In genomic region chr11:61619791-61620241, GRCm38 (mm10) we compare ENCODE assay signal across 8 mouse cellular contexts. TPM values are rescaled to one million over a fixed set of nuclear protein-coding genes. Genes with fewer than 3 reads are reported as not detected.
DNase-seq lines count a peak whose midpoint lies in the region; ATAC-seq and TF ChIP-seq lines count a peak whose summit lies in the region.

No protein-coding gene starts in this region.

- peak overlapping the region; percentile 72; the same call in 1 of the 2 replicates for H3K27ac ChIP-seq in CH12.LX (ENCODE audit: insufficient read depth, low read depth)
- H3K27ac ChIP-seq in bone marrow macrophage, adult 2 months (ENCODE audit: insufficient read depth, low read depth, low read length) = no peak overlapping the region
- peak overlapping the region; percentile 84 for H3K27ac ChIP-seq in forebrain, embryonic 10.5 days
- peak overlapping the region; percentile 55 for H3K27ac ChIP-seq in heart, embryonic 16.5 days (ENCODE audit: low read length)
- no peak overlapping the region for H3K27ac ChIP-seq in liver, embryonic 16.5 days (ENCODE audit: low read length)

- peak in 1 of 2 experiments; percentile 86; a peak in 2 of 4 replicates for TF ChIP-seq CTCF in CH12.LX (conservative IDR thresholded peaks at IDR 0.05 in 1 of 2, IDR thresholded peaks at IDR 0.05 in 1 of 2; ENCODE audit: low read depth in 2 of 2, low read length in 2 of 2)
- peak; percentile 75 for TF ChIP-seq CTCF in bone marrow macrophage, adult 2 months (IDR thresholded peaks at IDR 0.05; ENCODE audit: low read depth, low read length)

- H3K4me3 ChIP-seq in CH12.LX (replicated peaks in 1 of 3; ENCODE audit: low read depth in 2 of 3, low read length in 2 of 3, poor library complexity in 1 of 3) = peak overlapping the region; percentile 7 to 43 (median 32)
- H3K4me3 ChIP-seq in bone marrow macrophage, adult 2 months (ENCODE audit: insufficient read depth, low read length) = no peak overlapping the region
- peak overlapping the region; percentile 58 for H3K4me3 ChIP-seq in forebrain, embryonic 10.5 days
- H3K4me3 ChIP-seq in heart, embryonic 16.5 days (ENCODE audit: low read length) = peak overlapping the region; percentile 56
- no peak overlapping the region for H3K4me3 ChIP-seq in liver, embryonic 16.5 days (ENCODE audit: low read depth, low read length)

- WGBS in forebrain, embryonic 10.5 days = under 1% methylated on average over 17 of the region's 17 CpGs
- whole genome bisulfite sequencing in heart, embryonic 16.5 days = 0% methylated on average over 16 of the region's 17 CpGs
- 1% methylated on average over 15 of the region's 17 CpGs for WGBS in liver, embryonic 16.5 days (ENCODE audit: insufficient replicate concordance)

- peaks cover 0 to 2% of the 10 kb centered on the region in 2 experiments for H3K36me3 ChIP-seq in CH12.LX (replicated peaks in 1 of 2; ENCODE audit: control insufficient read depth in 1 of 2, insufficient read depth in 1 of 2, low read length in 1 of 2)
- H3K36me3 ChIP-seq in forebrain, embryonic 10.5 days (replicated peaks) = no peaks in the 10 kb centered on the region
- no peaks in the 10 kb centered on the region for H3K36me3 ChIP-seq in heart, embryonic 16.5 days (ENCODE audit: control insufficient read depth, insufficient read depth)
- H3K36me3 ChIP-seq in liver, embryonic 16.5 days (ENCODE audit: control insufficient read depth, insufficient read depth) = no peaks in the 10 kb centered on the region

- no peaks in the 10 kb centered on the region for H3K79me2 ChIP-seq in CH12.LX (replicated peaks; ENCODE audit: control insufficient read depth, extremely low read depth, insufficient read depth, poor library complexity, severe bottlenecking)

- H3K27me3 ChIP-seq in CH12.LX (replicated peaks) = peaks cover 31% of the 10 kb centered on the region
- peaks cover 40% of the 10 kb centered on the region for H3K27me3 ChIP-seq in forebrain, embryonic 10.5 days (ENCODE audit: poor library complexity, severe bottlenecking)
- H3K27me3 ChIP-seq in heart, embryonic 16.5 days (ENCODE audit: control insufficient read depth, insufficient read depth, low read length) = no peaks in the 10 kb centered on the region
- peaks cover 28% of the 10 kb centered on the region for H3K27me3 ChIP-seq in liver, embryonic 16.5 days (ENCODE audit: control insufficient read depth, insufficient read depth, low read depth, low read length)

- peaks cover 19% of the 10 kb centered on the region for H3K9me3 ChIP-seq in CH12.LX (replicated peaks; ENCODE audit: low read length)
- no peaks in the 10 kb centered on the region for H3K9me3 ChIP-seq in forebrain, embryonic 10.5 days
- H3K9me3 ChIP-seq in heart, embryonic 16.5 days (replicated peaks; ENCODE audit: control insufficient read depth, low read length) = no peaks in the 10 kb centered on the region; the same call in 1 of the 2 replicates
- H3K9me3 ChIP-seq in liver, embryonic 16.5 days (replicated peaks; ENCODE audit: control insufficient read depth, low read length) = no peaks in the 10 kb centered on the region

- in situ Hi-C loops in CH12.LX (cut with MboI; ENCODE audit: low pct_ligation_motif_present, low pct_unique_long_range_greater_than_20kb, low sequenced_read_pairs) = loop anchor here (5.0 kb wide), 2 partner anchors 97 to 203 kb away; no protein-coding TSS in a partner anchor

- TF ChIP-seq EP300 in CH12.LX (IDR thresholded peaks at IDR 0.05; ENCODE audit: low read length) = no peak

- H3K4me1 ChIP-seq in CH12.LX (ENCODE audit: control insufficient read depth in 1 of 2, insufficient read depth in 2 of 2) = peaks cover 7 to 22% of the 10 kb centered on the region in 2 experiments
- no peaks in the 10 kb centered on the region for H3K4me1 ChIP-seq in bone marrow macrophage, adult 2 months (ENCODE audit: control insufficient read depth, insufficient read depth, low read length)
- peaks cover 41% of the 10 kb centered on the region for H3K4me1 ChIP-seq in forebrain, embryonic 10.5 days
- peaks cover 22% of the 10 kb centered on the region for H3K4me1 ChIP-seq in heart, embryonic 16.5 days (ENCODE audit: control insufficient read depth, insufficient read depth, low read length)
- no peaks in the 10 kb centered on the region for H3K4me1 ChIP-seq in liver, embryonic 16.5 days (ENCODE audit: control insufficient read depth, low read depth, low read length)

- H3K4me2 ChIP-seq in CH12.LX (ENCODE audit: insufficient read depth, low read depth, poor library complexity, severe bottlenecking) = peak overlapping the region; percentile 84
- peak overlapping the region; percentile 83 for H3K4me2 ChIP-seq in heart, embryonic 16.5 days (ENCODE audit: low read depth, low read length)
- H3K4me2 ChIP-seq in liver, embryonic 16.5 days (ENCODE audit: low read depth, low read length) = peak overlapping the region; percentile 38

- peak overlapping the region; percentile 87 for H3K9ac ChIP-seq in CH12.LX (ENCODE audit: insufficient read depth, low read depth)
- peak overlapping the region; percentile 72 for H3K9ac ChIP-seq in heart, embryonic 16.5 days (ENCODE audit: low read length)
- H3K9ac ChIP-seq in liver, embryonic 16.5 days (ENCODE audit: low read depth, low read length) = no peak overlapping the region

- TF ChIP-seq POLR2A in CH12.LX (IDR thresholded peaks at IDR 0.05; ENCODE audit: low read depth, low read length) = no peak
- TF ChIP-seq POLR2A in bone marrow macrophage, adult 2 months (IDR thresholded peaks at IDR 0.05; ENCODE audit: borderline replicate concordance, low read depth, low read length) = no peak

- peak; percentile 76 for TF ChIP-seq RAD21 in CH12.LX (IDR thresholded peaks at IDR 0.05; ENCODE audit: low read depth, low read length)

- peak; percentile 50 for DNase-seq in CH12.LX (ENCODE audit: extremely low read depth)
- peak; percentile 55 for DNase-seq in forebrain, embryonic 10.5 days (ENCODE audit: extremely low spot score, low spot score)
- peak; percentile 83 to 85 for DNase-seq in kidney, postnatal 25 days
- DNase-seq in ovary, postnatal 36 days (ENCODE audit: low spot score) = peak; percentile 78
- no peak for DNase-seq in spleen, adult 12 weeks (ENCODE audit: low spot score)

- dilution Hi-C loops in CH12.LX (cut with MboI; ENCODE audit: extremely low pct_ligation_motif_present, extremely low pct_unique_long_range_greater_than_20kb, low sequenced_read_pairs) = no loop called here

- peak; percentile 29 for ATAC-seq in heart, embryonic 16.5 days (replicated peaks; ENCODE audit: extremely low read depth, insufficient read depth, low FRiP score)
- no peak for ATAC-seq in liver, embryonic 16.5 days (ENCODE audit: low read depth)

TF ChIP-seq in CH12.LX, 34 proteins besides CTCF, POLR2A, EP300 and RAD21:
- TF ChIP-seq MEF2A (IDR thresholded peaks at IDR 0.05; ENCODE audit: borderline replicate concordance, low read depth, low read length) = 0 out of 2 replicates have a peak, but pooled peaks have one; percentile 53
- TF ChIP-seq IRF4 (IDR thresholded peaks at IDR 0.05; ENCODE audit: low read depth, low read length) = peak; percentile 69
- peak; percentile 81 for TF ChIP-seq SMC3 (IDR thresholded peaks at IDR 0.05; ENCODE audit: low read depth, low read length)
- peak; percentile 54 for TF ChIP-seq ZC3H11A (IDR thresholded peaks at IDR 0.05; ENCODE audit: low read depth, low read length)
- TF ChIP-seq ETS1 (conservative IDR thresholded peaks at IDR 0.05; ENCODE audit: low read depth, low read length) = no peak; the same call in 1 of the 2 replicates
- peak; percentile 81 for TF ChIP-seq MAZ (IDR thresholded peaks at IDR 0.05; ENCODE audit: low read depth, low read length)
- no peak for TF ChIP-seq UBTF (IDR thresholded peaks at IDR 0.05; ENCODE audit: low read depth, low read length)
- 0 out of 2 replicates have a peak, but pooled peaks have one; percentile 20 for TF ChIP-seq SIN3A (IDR thresholded peaks at IDR 0.05; ENCODE audit: low read length)
- no peak; the same call in 1 of the 2 replicates for TF ChIP-seq CHD1 (IDR thresholded peaks at IDR 0.05; ENCODE audit: low read depth, low read length)
- TF ChIP-seq TCF12 (IDR thresholded peaks at IDR 0.05; ENCODE audit: low read depth, low read length) = peak; percentile 60; the same call in 1 of the 2 replicates
- TF ChIP-seq NRF1 (IDR thresholded peaks at IDR 0.05; ENCODE audit: low read depth, low read length) = 0 out of 2 replicates have a peak, but pooled peaks have one; percentile 22
- TF ChIP-seq NELFE (IDR thresholded peaks at IDR 0.05; ENCODE audit: low read depth, low read length) = no peak; the same call in none of the 2 replicates
- TF ChIP-seq ELF1 (IDR thresholded peaks at IDR 0.05; ENCODE audit: low read depth, low read length) = 0 out of 2 replicates have a peak, but pooled peaks have one; percentile 7
- TF ChIP-seq CHD2 (IDR thresholded peaks at IDR 0.05; ENCODE audit: low read length) = peak; percentile 70
- TF ChIP-seq MAX (IDR thresholded peaks at IDR 0.05; ENCODE audit: low read length) = no peak
- no peak for TF ChIP-seq ZKSCAN1 (IDR thresholded peaks at IDR 0.05; ENCODE audit: borderline replicate concordance, low read depth, low read length)
- TF ChIP-seq MYC (IDR thresholded peaks at IDR 0.05; ENCODE audit: low read depth, low read length) = peak; percentile 68
TF ChIP-seq in CH12.LX: peak in this region for 11.

RNA-seq across cellular contexts. Expression of gene Grap, which starts 33.2 kb away (rescaled TPM):
- total RNA-seq in CH12.LX (2012; rRNA removed) (379 and 412 TPM in 2 replicates), CH12.LX (2014; rRNA removed) (264 and 274 TPM in 2 replicates)
- 280 and 294 TPM in 2 replicates for polyA plus RNA-seq in CH12.LX (2012; ENCODE audit: insufficient read length, low read depth)
- polyA plus RNA-seq in bone marrow macrophage, adult 2 months (2012; ENCODE audit: insufficient read depth, insufficient read length, missing spikeins) = 3.1 and 4.0 TPM in 2 replicates
- 9.0 and 9.8 TPM in 2 replicates for polyA plus RNA-seq in forebrain, embryonic 10.5 days (2016; fragmentation: Nextera tagmentation; extraction: Ambion mirVana)
- 13.9 and 15.7 TPM in 2 replicates for polyA plus RNA-seq in heart, embryonic 16.5 days (2015; fragmentation: Nextera tagmentation; extraction: Ambion mirVana)
- polyA plus RNA-seq in liver, embryonic 16.5 days (2015; fragmentation: Nextera tagmentation; extraction: Ambion mirVana) = 4.8 TPM in 2 replicates

RNA-seq across cellular contexts. Expression of gene Epn2, which starts 40.3 kb away (rescaled TPM):
- total RNA-seq in CH12.LX (2012; rRNA removed) (9.6 and 13.8 TPM in 2 replicates), CH12.LX (2014; rRNA removed) (8.8 and 10.1 TPM in 2 replicates)
- polyA plus RNA-seq in CH12.LX (2012; ENCODE audit: insufficient read length, low read depth) = 7.2 and 8.9 TPM in 2 replicates
- polyA plus RNA-seq in bone marrow macrophage, adult 2 months (2012; ENCODE audit: insufficient read depth, insufficient read length, missing spikeins) = 3.1 and 3.2 TPM in 2 replicates
- 22.5 and 23.4 TPM in 2 replicates for polyA plus RNA-seq in forebrain, embryonic 10.5 days (2016; fragmentation: Nextera tagmentation; extraction: Ambion mirVana)
- 19.0 and 19.7 TPM in 2 replicates for polyA plus RNA-seq in heart, embryonic 16.5 days (2015; fragmentation: Nextera tagmentation; extraction: Ambion mirVana)
- polyA plus RNA-seq in liver, embryonic 16.5 days (2015; fragmentation: Nextera tagmentation; extraction: Ambion mirVana) = 2.0 and 2.8 TPM in 2 replicates

Comparison
In these comparisons a context has a peak if more than half of its experiments do, and no peak if none do; other contexts are left out.
1. H3K27ac ChIP-seq: peak in CH12.LX (single experiment), forebrain, embryonic 10.5 days (single experiment) and heart, embryonic 16.5 days (single experiment); none in bone marrow macrophage, adult 2 months (single experiment) and liver, embryonic 16.5 days (single experiment).
2. H3K4me3 ChIP-seq: peak in CH12.LX (3 of 3), forebrain, embryonic 10.5 days (single experiment) and heart, embryonic 16.5 days (single experiment); none in bone marrow macrophage, adult 2 months (single experiment) and liver, embryonic 16.5 days (single experiment).
3. RNA of gene Grap, which starts 33.2 kb away (polyA plus RNA-seq): 280 to 294 TPM in CH12.LX; 13.9 to 15.7 TPM in heart, embryonic 16.5 days, 9.0 to 9.8 TPM in forebrain, embryonic 10.5 days, 4.8 TPM in liver, embryonic 16.5 days and 3.1 to 4.0 TPM in bone marrow macrophage, adult 2 months; every median in the first group is over 10 times any median in the second.
4. Peak in every context shown above with its lines, with median percentiles within 50 percentile points of each other: H3K4me2 ChIP-seq.